In genomic region chr12:31191329-31191954, GRCm38 (mm10) we compare ENCODE assay signal across 9 mouse cellular contexts. TPM values are rescaled to one million over a fixed set of nuclear protein-coding genes. Genes with fewer than 3 reads are reported as not detected.
DNase-seq lines count a peak whose midpoint lies in the region; ATAC-seq and TF ChIP-seq lines count a peak whose summit lies in the region.
"Had no signal": no experiment of that assay in that cellular context is flagged by ENCODE, and none has a peak within 500 bp of the region (broad histone marks: within the 10 kb centered on the region; RNA-seq: fewer than 3 reads in every experiment).

No protein-coding gene starts in this region.

- H3K36me3 ChIP-seq in embryonic facial prominence, embryonic 12.5 days = no peaks in the 10 kb centered on the region
- H3K36me3 ChIP-seq: embryonic facial prominence, embryonic 15.5 days had no signal

- no peak for TF ChIP-seq CTCF in layer of hippocampus, adult 2 months (conservative IDR thresholded peaks at IDR 0.05)

- H3K4me3 ChIP-seq in layer of hippocampus, adult 2 months = no peak overlapping the region
- H3K4me3 ChIP-seq in embryonic facial prominence, embryonic 12.5 days = no peak overlapping the region
- H3K4me3 ChIP-seq: embryonic facial prominence, embryonic 15.5 days had no signal

- no peaks in the 10 kb centered on the region for H3K27me3 ChIP-seq in embryonic facial prominence, embryonic 12.5 days
- H3K27me3 ChIP-seq: embryonic facial prominence, embryonic 15.5 days had no signal

- 29% methylated on average over 8 of the region's 8 CpGs for WGBS in embryonic facial prominence, embryonic 12.5 days

- no peak overlapping the region for H3K4me2 ChIP-seq in embryonic facial prominence, embryonic 12.5 days (replicated peaks)
- H3K4me2 ChIP-seq: embryonic facial prominence, embryonic 15.5 days had no signal

- no peak overlapping the region for H3K27ac ChIP-seq in layer of hippocampus, adult 2 months
- no peak overlapping the region; the same call in 1 of the 2 replicates for H3K27ac ChIP-seq in embryonic facial prominence, embryonic 12.5 days
- H3K27ac ChIP-seq: embryonic facial prominence, embryonic 15.5 days had no signal

- ATAC-seq in embryonic facial prominence, embryonic 12.5 days (ENCODE audit: insufficient number of reproducible peaks, insufficient read depth, low FRiP score, low TSS enrichment) = peak; percentile 75; the same call in 1 of the 2 replicates

- intact Hi-C loops in heart, postnatal 10 days (cut with DNase I) = loop anchor here (5.0 kb wide), 1 partner anchor 71 kb away; no protein-coding TSS in a partner anchor

- no peak overlapping the region for H3K9ac ChIP-seq in embryonic facial prominence, embryonic 12.5 days
- H3K9ac ChIP-seq: embryonic facial prominence, embryonic 15.5 days had no signal

- DNase-seq in layer of hippocampus, adult 9-11 months = peak; percentile 17
- DNase-seq in layer of hippocampus, adult 2 months (ENCODE audit: low spot score in 2 of 2) = no peak
- peak; percentile 89 to 91 for DNase-seq in heart, postnatal 10 days
- peak; percentile 47 to 75 for DNase-seq in kidney, postnatal 25 days
- DNase-seq in ovary, postnatal 36 days (ENCODE audit: low spot score) = peak; percentile 49
- DNase-seq in spleen, postnatal 36 days (ENCODE audit: low spot score in 2 of 2) = no peak
- no peak for DNase-seq in cerebellum, adult 11-12 months

- no peaks in the 10 kb centered on the region for H3K9me3 ChIP-seq in embryonic facial prominence, embryonic 12.5 days
- H3K9me3 ChIP-seq: embryonic facial prominence, embryonic 15.5 days had no signal

- H3K4me1 ChIP-seq in embryonic facial prominence, embryonic 12.5 days = peaks cover 3% of the 10 kb centered on the region; the same call in 1 of the 2 replicates

RNA-seq across cellular contexts. Expression of gene Gm6993, which starts 49.1 kb away (rescaled TPM):
- not detected for total RNA-seq in layer of hippocampus, adult 2 months (2021)
- not detected in 2 replicates for polyA plus RNA-seq in embryonic facial prominence, embryonic 12.5 days (2016; fragmentation: Nextera tagmentation; extraction: Ambion mirVana)
- total RNA-seq in heart, postnatal 10 days (2021) = not detected
- polyA plus RNA-seq: embryonic facial prominence, embryonic 15.5 days had no signal

Comparison
In these comparisons a context has a peak if more than half of its experiments do, and no peak if none do; other contexts are left out.
1. DNase-seq: peak in layer of hippocampus, adult 9-11 months (single experiment), heart, postnatal 10 days (2 of 2), kidney, postnatal 25 days (2 of 2) and ovary, postnatal 36 days (single experiment); none in layer of hippocampus, adult 2 months (0 of 2), spleen, postnatal 36 days (0 of 2) and cerebellum, adult 11-12 months (single experiment).